Mouse (Mus musculus) liver, adult 2 months (tissue): ENCODE measurements around the gene Hdac4. TPM values are rescaled to one million over a fixed set of nuclear protein-coding genes. Genes with fewer than 3 reads are reported as not detected.

Source experiments
- DNase-seq: peaks from one replicate; pipeline ENCODE4 v3.0.0-alpha.2; 2011; ENCODE audit warnings: low read depth, low spot score; ENCODE audit errors: extremely low read depth
- H3K27ac ChIP-seq: fragments of 200-500 bp; replicated peaks from 2 replicates; pipeline ENCODE4 v1.5.1; 2012; ENCODE audit warnings: low read depth, mild to moderate bottlenecking, control low read depth, inconsistent platforms, low read length; ENCODE audit not compliant: insufficient read depth
- H3K27me3 ChIP-seq: fragments of 200-500 bp; 2 replicates; pipeline ENCODE4 v1.6.1; 2012; ENCODE audit warnings: mild to moderate bottlenecking, moderate library complexity, low read length, inconsistent platforms; ENCODE audit not compliant: control insufficient read depth, insufficient read depth
- H3K36me3 ChIP-seq: fragments of 200-500 bp; 2 replicates; pipeline ENCODE4 v1.6.1; 2012; ENCODE audit warnings: low read length, inconsistent platforms; ENCODE audit not compliant: control insufficient read depth, insufficient read depth
- H3K4me1 ChIP-seq: fragments of 200-500 bp; 2 replicates; pipeline ENCODE4 v1.6.1; 2011; ENCODE audit warnings: low read length; ENCODE audit not compliant: control insufficient read depth, insufficient read depth
- H3K4me3 ChIP-seq: fragments of 200-500 bp; 2 replicates; pipeline ENCODE4 v1.5.1; 2011; ENCODE audit warnings: low read depth, mild to moderate bottlenecking, control low read depth, low read length, moderate library complexity; ENCODE audit not compliant: insufficient read depth
- H3K79me2 ChIP-seq: fragments of 200-500 bp; 2 replicates; pipeline ENCODE4 v1.6.1; 2012; ENCODE audit warnings: inconsistent platforms, mild to moderate bottlenecking, low read length, moderate library complexity; ENCODE audit not compliant: control insufficient read depth, insufficient read depth
- H3K9ac ChIP-seq: fragments of 200-500 bp; 2 replicates; pipeline ENCODE4 v1.6.1; 2012; ENCODE audit warnings: low read depth, mild to moderate bottlenecking, control low read depth, inconsistent platforms, low read length
- CTCF ChIP-seq: fragments of 200-500 bp; IDR thresholded peaks from 2 replicates; pipeline ENCODE4 v1.5.1; 2011; ENCODE audit warnings: low read depth, low read length, control low read depth
- POLR2A ChIP-seq: fragments of 200-500 bp; IDR thresholded peaks from 2 replicates; pipeline ENCODE4 v1.6.1; 2011; ENCODE audit warnings: low read length, control low read depth; ENCODE audit not compliant: insufficient read depth; ENCODE audit errors: extremely low read depth
- WGBS: fragments of 180-500 bp; shearing (Covaris S2); methylation state at CpG from one replicate; pipeline ENCODE4 v1.1.7; 2018; 5-methylcytosine and 5-hydroxymethylcytosine counted together
- polyA plus RNA-seq: library from polyadenylated mRNA; depleted of rRNA; stranded (reverse); fragments of >200 nt; gene quantifications from 2 replicates; pipeline ENCODE4 v1.2.3, GENCODE M21; 2012
- total RNA-seq: library from RNA; depleted of rRNA; stranded (reverse); fragments of >200 nt; gene quantifications from 2 replicates; pipeline ENCODE4 v1.2.3, GENCODE M21; 2014

Gene Hdac4
- total and polyA plus RNA-seq, 2 experiments, result 5.3 to 5.7 TPM

- no peak overlapping the region for H3K27ac ChIP-seq
- H3K36me3 ChIP-seq, result peaks cover 7% of the 10 kb centered on the region; the same call in 1 of the 2 replicates
- TF ChIP-seq POLR2A, result no peak
- no peak for TF ChIP-seq CTCF
- no peaks in the 10 kb centered on the region for H3K27me3 ChIP-seq
- WGBS, result 90% methylated on average over 3 of the region's 3 CpGs
- H3K9ac ChIP-seq, result no peak overlapping the region
- DNase-seq, result no peak
- H3K4me1 ChIP-seq, result no peaks in the 10 kb centered on the region
- no peaks in the 10 kb centered on the region for H3K79me2 ChIP-seq
- no peak overlapping the region for H3K4me3 ChIP-seq
Observed at GRCm38 (mm10) chr1:91935171-91935570, 260.3 kb downstream of the Hdac4 start.

GRCm38 (mm10) chr1:91933681-91934080, 261.8 kb downstream of the Hdac4 start:
- H3K27me3 ChIP-seq, result no peaks in the 10 kb centered on the region
- H3K36me3 ChIP-seq, result peaks cover 7% of the 10 kb centered on the region; the same call in 1 of the 2 replicates
- no peak overlapping the region for H3K9ac ChIP-seq
- TF ChIP-seq CTCF (no peak), POLR2A (no peak)
- DNase-seq, result no peak
- H3K4me3 ChIP-seq, result no peak overlapping the region
- WGBS, result 95% methylated on average over 8 of the region's 8 CpGs
- no peak overlapping the region for H3K27ac ChIP-seq
- H3K79me2 ChIP-seq, result no peaks in the 10 kb centered on the region
- H3K4me1 ChIP-seq, result no peaks in the 10 kb centered on the region

- TF ChIP-seq POLR2A (no peak), CTCF (no peak)
- Histone ChIP-seq H3K27ac (no peak overlapping the region), H3K9ac (no peak overlapping the region), H3K36me3 (peaks cover 7% of the 10 kb centered on the region; the same call in 1 of the 2 replicates), H3K79me2 (no peaks in the 10 kb centered on the region), H3K4me1 (no peaks in the 10 kb centered on the region), H3K27me3 (no peaks in the 10 kb centered on the region), H3K4me3 (no peak overlapping the region)
- DNase-seq, result no peak
- 96% methylated on average over 12 of the region's 12 CpGs for WGBS
Observed at GRCm38 (mm10) chr1:91932221-91932620, 263.3 kb downstream of the Hdac4 start.

- H3K36me3 ChIP-seq, result peaks cover 7% of the 10 kb centered on the region; the same call in 1 of the 2 replicates
- H3K27me3 ChIP-seq, result no peaks in the 10 kb centered on the region
- no peak for TF ChIP-seq CTCF
- no peak for TF ChIP-seq POLR2A
- H3K4me3 ChIP-seq, result no peak overlapping the region
- no peaks in the 10 kb centered on the region for H3K79me2 ChIP-seq
- no peak overlapping the region for H3K9ac ChIP-seq
- no peak overlapping the region for H3K27ac ChIP-seq
- DNase-seq, result no peak
- 83% methylated on average over 3 of the region's 3 CpGs for WGBS
- H3K4me1 ChIP-seq, result no peaks in the 10 kb centered on the region
Observed at GRCm38 (mm10) chr1:91931786-91932185, 263.7 kb downstream of the Hdac4 start.

- Histone ChIP-seq H3K79me2 (no peaks in the 10 kb centered on the region), H3K27me3 (no peaks in the 10 kb centered on the region), H3K9ac (no peak overlapping the region), H3K4me1 (no peaks in the 10 kb centered on the region), H3K36me3 (peaks cover 7% of the 10 kb centered on the region; the same call in 1 of the 2 replicates), H3K27ac (no peak overlapping the region), H3K4me3 (no peak overlapping the region)
- no peak for DNase-seq
- WGBS, result 94% methylated on average over 10 of the region's 10 CpGs
- TF ChIP-seq CTCF, result no peak
- no peak for TF ChIP-seq POLR2A
Observed at GRCm38 (mm10) chr1:91931196-91931595, 264.3 kb downstream of the Hdac4 start.

GRCm38 (mm10) chr1:91929051-91929450, 266.4 kb downstream of the Hdac4 start:
- Histone ChIP-seq H3K4me3 (no peak overlapping the region), H3K9ac (no peak overlapping the region), H3K27me3 (no peaks in the 10 kb centered on the region), H3K79me2 (no peaks in the 10 kb centered on the region), H3K36me3 (peaks cover 6% of the 10 kb centered on the region; the same call in 1 of the 2 replicates), H3K27ac (no peak overlapping the region), H3K4me1 (no peaks in the 10 kb centered on the region)
- TF ChIP-seq CTCF, result no peak
- no peak for TF ChIP-seq POLR2A
- 91% methylated on average over 13 of the region's 13 CpGs for WGBS
- no peak for DNase-seq
